Mouse (Mus musculus): Measurements from ENCODE around the gene Gse1. TPM values are rescaled to one million over a fixed set of nuclear protein-coding genes. Genes with fewer than 3 reads are reported as not detected.

Gene Gse1
- total RNA-seq, 2 experiments from 2014 or later = 77.7 to 105 TPM

DNA sequence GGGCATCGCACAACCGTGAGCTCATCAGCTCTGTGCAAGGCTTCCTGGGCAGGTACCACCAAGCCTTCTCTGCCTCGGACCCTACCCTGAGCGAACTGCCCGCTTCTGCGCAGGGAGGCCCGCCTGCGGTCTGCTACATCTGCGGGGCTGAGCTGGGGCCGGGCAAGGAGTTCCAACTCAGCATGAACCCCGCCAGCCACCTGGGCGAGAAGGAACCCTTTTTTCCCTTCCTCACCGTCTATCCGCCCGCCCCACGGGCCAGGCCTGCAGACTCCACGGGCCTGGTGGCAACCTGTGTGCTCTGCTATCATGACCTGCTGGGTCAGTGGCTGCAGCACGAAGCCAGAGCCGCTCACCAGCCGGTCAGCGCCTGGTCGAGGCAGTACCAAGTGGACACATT, 1.8 kb downstream of the Gse1 start:
- intact Hi-C loops (cut with DNase I) = no loop called here
- TF ChIP-seq CTCF (IDR thresholded peaks at IDR 0.05) = no peak
- Histone ChIP-seq H3K27ac (no peak overlapping the region), H3K4me3 (peak overlapping the region; percentile 47)
- DNase-seq (ENCODE audit: extremely low spot score in 1 of 2, low spot score in 2 of 2) = no peak

- intact Hi-C loops (cut with DNase I) = no loop called here
- TF ChIP-seq CTCF (IDR thresholded peaks at IDR 0.05) = no peak
- no peak for DNase-seq (ENCODE audit: extremely low spot score in 1 of 2, low spot score in 2 of 2)
- no peak overlapping the region for H3K27ac ChIP-seq
- H3K4me3 ChIP-seq = peak overlapping the region; percentile 47
These were observed 2.7 kb downstream of the Gse1 start for GRCm38 (mm10) chr8:120230715-120231614.

DNA sequence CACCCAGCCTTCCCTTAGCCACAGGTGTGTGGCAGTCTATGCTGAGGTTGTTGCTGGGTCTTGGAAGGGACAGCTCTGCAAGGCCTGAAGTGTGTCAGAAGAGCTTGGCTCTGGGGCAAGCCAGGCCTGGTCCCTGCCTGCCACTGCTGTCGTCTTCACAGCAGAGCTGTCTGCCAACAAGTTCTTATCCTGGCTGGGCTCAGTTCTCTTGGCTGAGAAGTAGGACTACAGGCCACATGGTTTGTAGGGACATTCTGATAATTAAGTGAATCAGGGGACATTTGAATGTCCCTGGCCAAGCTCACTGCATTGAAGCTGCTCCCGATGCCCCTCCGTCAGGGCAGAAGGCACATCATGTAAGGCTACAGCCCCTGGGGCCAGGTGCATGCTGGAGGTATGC, 3.6 kb downstream of the Gse1 start:
- TF ChIP-seq CTCF (IDR thresholded peaks at IDR 0.05) = no peak
- no peak overlapping the region; the same call in 1 of the 2 replicates for H3K27ac ChIP-seq
- DNase-seq (ENCODE audit: extremely low spot score in 1 of 2, low spot score in 2 of 2) = no peak
- intact Hi-C loops (cut with DNase I) = no loop called here
- peak overlapping the region; percentile 36 for H3K4me3 ChIP-seq

- Histone ChIP-seq H3K4me3 (peak overlapping the region; percentile 36), H3K27ac (peak overlapping the region; percentile 30; the same call in 1 of the 2 replicates)
- intact Hi-C loops (cut with DNase I) = no loop called here
- DNase-seq (ENCODE audit: extremely low spot score in 1 of 2, low spot score in 2 of 2) = no peak
- no peak for TF ChIP-seq CTCF (IDR thresholded peaks at IDR 0.05)
These were observed 4.1 kb downstream of the Gse1 start for GRCm38 (mm10) chr8:120232398-120232797.

- peak overlapping the region; percentile 30 for H3K27ac ChIP-seq
- intact Hi-C loops (cut with DNase I) = no loop called here
- DNase-seq (ENCODE audit: extremely low spot score in 1 of 2, low spot score in 2 of 2) = peak in 1 of 2 experiments; percentile 36
- TF ChIP-seq CTCF (IDR thresholded peaks at IDR 0.05) = no peak
- H3K4me3 ChIP-seq = peak overlapping the region; percentile 36
These were observed 4.7 kb downstream of the Gse1 start for GRCm38 (mm10) chr8:120232913-120233312.

- Histone ChIP-seq H3K4me3 (no peak overlapping the region), H3K27ac (peak overlapping the region; percentile 54; the same call in 1 of the 2 replicates)
- no peak for TF ChIP-seq CTCF (IDR thresholded peaks at IDR 0.05)
- peak in 1 of 2 experiments; percentile 25 for DNase-seq (ENCODE audit: extremely low spot score in 1 of 2, low spot score in 2 of 2)
- intact Hi-C loops (cut with DNase I) = no loop called here
These were observed 6.2 kb downstream of the Gse1 start for GRCm38 (mm10) chr8:120234457-120234856.

GRCm38 (mm10) chr8:120234866-120235265, 6.6 kb downstream of the Gse1 start:
- no peak for TF ChIP-seq CTCF (IDR thresholded peaks at IDR 0.05)
- Histone ChIP-seq H3K4me3 (no peak overlapping the region), H3K27ac (peak overlapping the region; percentile 54; the same call in 1 of the 2 replicates)
- no peak for DNase-seq (ENCODE audit: extremely low spot score in 1 of 2, low spot score in 2 of 2)
- intact Hi-C loops (cut with DNase I) = no loop called here

DNA sequence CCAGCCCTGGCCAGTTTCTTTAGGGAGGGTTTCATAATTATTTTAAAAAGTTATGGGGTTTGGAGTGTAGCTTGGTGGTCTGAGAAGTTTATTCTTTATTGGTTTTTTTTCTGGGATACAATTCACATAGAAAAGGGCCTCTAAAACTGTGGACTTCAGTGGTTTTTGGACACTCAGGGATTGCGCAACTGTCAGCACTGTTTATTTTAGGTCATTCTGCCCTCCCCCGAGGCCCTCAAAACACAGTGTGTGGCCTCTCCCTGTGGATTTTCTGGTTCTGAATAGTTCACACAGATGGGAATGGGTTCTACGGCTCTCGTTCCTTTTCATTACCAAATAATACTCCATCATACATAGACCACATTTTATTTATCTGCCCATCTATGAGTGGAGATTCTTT, 15.0 kb downstream of the Gse1 start:
- no peak for DNase-seq (ENCODE audit: extremely low spot score in 1 of 2, low spot score in 2 of 2)
- no peak overlapping the region for H3K4me3 ChIP-seq
- no peak for TF ChIP-seq CTCF (IDR thresholded peaks at IDR 0.05)
- H3K27ac ChIP-seq = no peak overlapping the region
- intact Hi-C loops (cut with DNase I) = no loop called here

- intact Hi-C loops (cut with DNase I) = no loop called here
- TF ChIP-seq CTCF (IDR thresholded peaks at IDR 0.05) = no peak
- no peak for DNase-seq (ENCODE audit: extremely low spot score in 1 of 2, low spot score in 2 of 2)
- H3K4me3 ChIP-seq = no peak overlapping the region
- H3K27ac ChIP-seq = no peak overlapping the region
These were observed 15.7 kb downstream of the Gse1 start for GRCm38 (mm10) chr8:120243916-120244451.

DNA sequence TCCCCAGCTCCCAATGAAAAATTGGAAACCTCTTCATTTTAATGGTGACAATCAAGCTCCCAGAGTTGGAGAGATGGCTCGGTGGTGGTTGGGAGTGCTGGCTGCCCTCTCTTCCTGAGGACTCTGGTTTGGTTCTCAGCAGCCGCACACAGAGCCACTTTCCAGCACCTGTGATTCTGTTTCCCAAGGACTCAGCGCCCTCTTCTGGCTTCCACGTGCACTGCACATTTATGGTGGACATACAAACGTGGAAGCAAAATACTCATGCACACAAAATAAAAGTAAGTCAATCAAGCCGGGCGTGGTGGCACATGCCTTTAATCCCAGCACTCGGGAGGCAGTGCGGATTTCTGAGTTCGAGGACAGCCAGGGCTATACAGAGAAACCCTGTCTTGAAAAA, 16.3 kb downstream of the Gse1 start:
- H3K27ac ChIP-seq = no peak overlapping the region
- H3K4me3 ChIP-seq = no peak overlapping the region
- TF ChIP-seq CTCF (IDR thresholded peaks at IDR 0.05) = peak; percentile 23
- DNase-seq (ENCODE audit: extremely low spot score in 1 of 2, low spot score in 2 of 2) = no peak
- intact Hi-C loops (cut with DNase I) = no loop called here

DNA sequence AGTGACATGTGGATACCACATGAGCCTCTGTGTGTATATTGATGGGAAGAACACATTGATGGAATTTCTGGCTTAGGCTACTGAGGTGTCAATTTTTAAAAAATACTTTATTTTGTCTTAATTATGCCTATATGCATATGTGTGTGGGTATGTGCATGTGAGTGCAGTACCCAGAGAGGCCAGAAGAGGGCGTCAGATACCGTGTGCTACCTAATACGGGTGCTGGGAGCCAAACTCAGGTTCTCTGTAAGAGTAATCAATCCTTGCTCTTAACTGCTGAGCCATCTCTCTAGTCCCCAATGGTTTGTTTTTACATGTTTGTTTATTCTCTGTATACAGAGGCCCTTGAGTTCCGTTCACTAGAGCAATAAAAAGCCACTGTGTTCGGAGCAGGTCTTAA, 19.4 kb downstream of the Gse1 start:
- Histone ChIP-seq H3K27ac (no peak overlapping the region), H3K4me3 (no peak overlapping the region)
- intact Hi-C loops (cut with DNase I) = no loop called here
- DNase-seq (ENCODE audit: extremely low spot score in 1 of 2, low spot score in 2 of 2) = no peak
- TF ChIP-seq CTCF (IDR thresholded peaks at IDR 0.05) = peak; percentile 44

- TF ChIP-seq CTCF (IDR thresholded peaks at IDR 0.05) = no peak
- DNase-seq (ENCODE audit: extremely low spot score in 1 of 2, low spot score in 2 of 2) = no peak
- Histone ChIP-seq H3K27ac (no peak overlapping the region), H3K4me3 (no peak overlapping the region)
- intact Hi-C loops (cut with DNase I) = no loop called here
These were observed 19.8 kb downstream of the Gse1 start for GRCm38 (mm10) chr8:120248031-120248430.

All from left cerebral cortex, adult 2 months (tissue).